8 mouse cellular contexts compared by ENCODE assay signal in the genomic region with DNA sequence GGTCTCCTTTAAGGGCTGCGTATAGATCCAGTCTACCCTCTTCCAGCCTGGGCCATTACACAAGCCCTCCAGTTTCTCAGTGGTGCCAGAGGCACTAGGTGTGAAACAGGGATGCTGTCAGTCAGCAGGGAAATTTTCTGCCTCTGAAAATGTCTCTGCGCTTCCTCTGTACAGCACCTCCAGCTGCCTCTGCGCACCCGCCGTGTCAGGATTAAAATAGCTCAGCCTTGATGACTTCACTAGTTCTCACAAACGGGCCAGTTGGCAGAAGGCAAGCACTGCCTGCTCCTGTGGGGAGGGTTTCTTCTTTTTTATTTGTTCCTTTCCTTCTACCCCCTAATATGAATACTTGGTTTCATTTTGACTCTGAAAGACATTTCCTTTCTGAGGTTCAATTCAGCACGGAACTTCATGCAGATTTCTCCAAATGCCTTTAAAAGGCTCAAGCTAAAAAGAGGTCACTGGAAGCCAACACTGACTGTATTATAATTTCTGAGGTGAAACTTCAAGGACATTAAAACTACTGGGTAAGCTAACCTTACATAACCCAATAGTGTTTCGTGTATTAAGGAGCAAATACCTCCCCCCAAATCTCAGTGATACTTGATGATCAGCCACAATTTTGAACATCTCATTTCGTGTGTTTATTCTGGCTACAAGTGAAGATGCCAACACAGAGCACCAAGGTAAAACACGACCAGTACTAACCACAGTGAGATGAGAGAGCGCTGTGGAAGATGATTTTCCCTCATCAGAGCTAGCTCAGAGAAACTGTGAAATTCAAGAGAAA.
DNase-seq lines count a peak whose midpoint lies in the region; ATAC-seq lines count a peak whose summit lies in the region.

No protein-coding gene starts in this region.

- peak; percentile 5 to 16 for DNase-seq in thymus, adult 18-20 months
- DNase-seq in thymus, postnatal 0 days (ENCODE audit: low spot score) = no peak
- peak; percentile 82 for DNase-seq in cerebellum, adult 11-12 months
- DNase-seq in gastrocnemius, postnatal 10 days = peak; percentile 40
- DNase-seq in left cerebral cortex, postnatal 4 days = peak; percentile 57
- peak; percentile 80 to 83 for DNase-seq in right cerebral cortex, adult 2 months (ENCODE audit: low spot score in 2 of 2)
- no peak for DNase-seq in yolk sac, embryonic 10.5 days (ENCODE audit: low spot score)

- ATAC-seq in inflammation-experienced regulatory T-cells, adult 6 months = peak; percentile 75

- intact Hi-C loops in left cerebral cortex, postnatal 4 days (cut with DNase I) = no loop called here

Comparison
In these comparisons a context has a peak if more than half of its experiments do, and no peak if none do; other contexts are left out.
1. DNase-seq: peak in thymus, adult 18-20 months (2 of 2), cerebellum, adult 11-12 months (single experiment), gastrocnemius, postnatal 10 days (single experiment), left cerebral cortex, postnatal 4 days (single experiment) and right cerebral cortex, adult 2 months (2 of 2); none in thymus, postnatal 0 days (single experiment) and yolk sac, embryonic 10.5 days (single experiment).